Mouse (Mus musculus) ES-CJ7 (cell line): ENCODE measurements around the gene Them7.
A peak's percentile ranks its signal among the peaks of the same experiment; 100 is the strongest.

Source experiments
- DNase-seq: peaks from one replicate; pipeline ENCODE4 v3.0.0; 2011; ENCODE audit warnings: low read depth, low spot score

Them7 gene

DNA sequence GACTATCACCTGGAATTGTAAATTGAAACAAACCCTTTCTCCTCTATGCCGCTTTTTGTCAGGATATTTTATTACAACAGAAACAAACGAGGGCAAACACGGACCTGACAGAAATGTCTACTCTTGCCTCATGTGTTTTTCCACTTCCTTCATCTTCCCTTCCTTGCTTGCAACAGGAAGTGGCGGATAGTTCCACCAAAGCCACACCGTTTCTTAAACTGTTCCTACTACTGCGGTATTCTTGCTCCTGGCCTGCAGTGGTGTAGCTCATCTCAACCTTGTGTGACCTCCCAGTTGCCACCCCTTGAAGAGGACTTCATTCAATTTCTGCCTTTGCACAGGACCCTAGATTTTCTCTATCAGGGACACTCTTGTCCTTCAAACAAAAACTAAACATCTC is 81.8 kb downstream of the Them7 start:
- DNase-seq = no peak

DNA sequence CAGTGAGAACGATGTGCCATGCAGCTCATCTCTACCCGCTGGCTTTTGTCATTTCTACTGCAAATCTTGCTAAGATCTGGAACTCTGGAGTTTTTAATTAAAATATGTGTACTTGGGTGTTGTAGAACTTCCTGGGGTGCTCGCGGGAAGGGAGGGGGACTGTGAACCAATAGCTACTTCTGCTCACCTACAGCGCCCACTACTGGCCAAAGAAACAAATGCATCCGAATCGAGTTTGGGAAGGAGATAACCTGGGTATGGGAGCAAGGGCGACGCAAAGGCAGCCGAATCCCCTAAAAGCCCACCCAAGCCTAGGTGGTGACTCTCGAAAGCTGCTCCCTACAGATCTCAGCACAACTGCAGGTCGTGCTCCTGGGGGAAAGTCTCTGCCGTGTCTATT is 87.3 kb downstream of the Them7 start:
- peak; percentile 57 for DNase-seq

DNA sequence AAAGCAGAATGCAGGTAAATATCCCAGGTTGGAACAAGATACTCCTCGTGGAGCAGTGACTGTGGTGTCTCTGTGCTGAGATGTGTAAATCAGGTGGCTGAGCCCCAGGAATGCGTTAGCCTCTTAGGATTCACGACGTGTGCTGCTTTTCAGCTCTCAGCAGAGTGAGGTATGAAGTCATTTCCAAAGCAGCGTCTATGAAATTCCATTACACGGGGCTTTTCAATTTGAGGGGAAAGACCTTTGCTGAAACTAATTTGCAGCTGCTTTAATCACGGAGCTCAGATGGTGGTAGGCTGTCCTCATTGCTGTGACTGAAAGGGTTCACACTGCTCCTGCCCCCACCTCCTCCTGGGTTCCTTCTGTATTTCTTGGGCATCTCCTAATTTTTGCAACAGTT is 87.9 kb downstream of the Them7 start:
- no peak for DNase-seq

DNA sequence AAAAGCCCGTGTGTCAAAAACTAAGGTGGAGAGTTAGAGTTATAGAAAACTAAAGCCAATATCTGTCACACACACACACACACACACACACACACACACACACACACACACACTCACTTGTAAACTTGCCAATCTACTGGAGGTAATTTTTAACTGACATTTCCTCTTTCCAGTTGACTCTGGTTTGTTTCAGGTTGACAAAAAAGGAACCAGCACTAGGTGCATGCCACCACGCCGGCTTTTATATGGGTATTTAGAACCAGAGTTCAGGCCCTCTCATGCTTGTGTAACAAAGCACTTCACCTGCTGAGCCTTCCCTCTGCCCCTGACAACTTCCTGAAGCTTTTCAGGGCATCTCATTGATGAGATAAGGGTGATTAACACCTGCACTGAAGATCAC is 89.0 kb downstream of the Them7 start:
- no peak for DNase-seq

DNA sequence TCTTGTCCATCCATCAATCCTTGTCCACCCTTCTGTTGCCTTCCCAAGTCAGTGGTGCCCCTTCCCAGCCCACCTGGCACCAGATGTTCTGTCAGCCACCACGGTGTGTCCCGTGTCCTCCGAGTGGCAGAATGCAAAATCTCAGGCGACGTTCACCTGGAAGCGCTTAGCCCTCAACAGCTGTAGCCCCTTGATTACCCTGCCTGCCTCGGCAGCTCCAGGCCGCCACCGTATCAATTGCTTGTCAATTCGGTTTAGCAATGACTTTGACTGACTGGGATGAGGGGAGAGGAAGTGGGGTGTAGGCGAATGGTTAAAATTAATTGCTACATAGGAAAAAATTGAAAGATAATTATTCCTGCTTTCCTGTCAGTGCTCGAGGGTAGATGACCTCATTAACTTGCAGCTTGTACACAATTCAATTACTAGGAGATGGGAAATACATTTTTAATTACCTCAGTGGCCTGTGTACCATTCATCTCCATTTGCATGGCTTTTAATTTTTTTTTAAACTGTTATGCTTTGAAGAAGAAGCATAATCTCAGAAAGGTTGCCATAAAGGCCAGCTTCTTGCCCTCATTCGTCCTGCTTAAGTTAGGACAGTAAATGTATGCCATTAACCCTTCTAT is 93.5 kb downstream of the Them7 start:
- DNase-seq = no peak

DNA sequence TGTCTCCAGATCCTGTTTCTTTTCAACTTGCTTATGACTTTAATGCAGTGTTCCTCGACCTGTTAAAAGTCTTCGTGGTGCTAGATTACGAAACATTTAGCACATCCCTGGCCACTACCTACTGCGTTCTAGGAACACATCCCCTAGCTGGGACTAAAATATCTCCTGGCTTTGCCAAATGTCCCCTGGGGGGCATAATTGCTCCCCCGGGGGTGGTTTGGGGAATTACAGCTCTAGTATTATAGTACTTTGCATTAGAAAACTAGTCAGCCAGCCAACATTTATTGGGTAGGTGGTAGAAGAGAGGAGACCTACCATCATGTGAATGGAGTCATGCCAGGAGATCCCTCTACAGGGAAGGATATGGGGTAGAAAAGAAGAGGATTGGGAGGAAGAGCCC is 101.9 kb downstream of the Them7 start:
- DNase-seq = no peak

DNA sequence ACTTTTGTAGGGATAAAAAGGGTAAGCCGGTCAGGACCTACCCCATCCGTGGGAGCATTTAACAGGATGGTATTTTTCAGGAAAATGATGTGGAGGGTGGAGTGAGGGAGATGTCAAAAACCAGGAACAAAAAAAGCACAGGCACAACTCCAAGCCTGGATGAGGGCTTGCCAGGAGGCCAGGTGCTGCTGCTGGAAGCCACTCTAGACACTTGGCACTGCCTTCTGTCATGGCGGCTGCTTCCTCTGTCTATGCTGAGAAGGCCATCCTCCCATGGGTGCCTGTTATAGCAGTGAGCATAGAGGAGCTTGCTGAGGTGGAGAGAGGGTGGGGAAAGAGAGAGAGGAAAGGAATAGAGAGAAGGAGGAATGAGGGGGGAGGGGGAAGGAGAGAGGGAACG is 105.9 kb downstream of the Them7 start:
- DNase-seq = no peak

DNA sequence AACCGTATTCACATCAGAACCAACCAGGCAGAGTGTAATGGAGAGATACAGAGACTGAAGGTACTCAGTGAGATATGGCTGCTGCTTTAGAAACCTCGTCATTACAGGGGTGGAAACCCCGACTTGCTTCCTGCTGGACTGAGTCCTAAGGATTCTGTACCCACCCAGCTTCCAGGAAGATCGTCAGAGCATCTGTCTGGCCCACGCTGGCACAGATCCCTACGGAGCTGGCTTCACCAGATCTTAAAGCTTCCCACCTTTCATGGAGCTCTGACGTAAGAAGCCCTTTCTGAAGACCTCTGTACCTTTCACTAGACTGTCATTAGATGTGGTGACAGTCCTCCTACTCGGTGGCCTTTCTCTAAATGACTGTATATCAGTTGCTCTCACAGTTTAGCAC is 109.0 kb downstream of the Them7 start:
- DNase-seq = no peak

DNA sequence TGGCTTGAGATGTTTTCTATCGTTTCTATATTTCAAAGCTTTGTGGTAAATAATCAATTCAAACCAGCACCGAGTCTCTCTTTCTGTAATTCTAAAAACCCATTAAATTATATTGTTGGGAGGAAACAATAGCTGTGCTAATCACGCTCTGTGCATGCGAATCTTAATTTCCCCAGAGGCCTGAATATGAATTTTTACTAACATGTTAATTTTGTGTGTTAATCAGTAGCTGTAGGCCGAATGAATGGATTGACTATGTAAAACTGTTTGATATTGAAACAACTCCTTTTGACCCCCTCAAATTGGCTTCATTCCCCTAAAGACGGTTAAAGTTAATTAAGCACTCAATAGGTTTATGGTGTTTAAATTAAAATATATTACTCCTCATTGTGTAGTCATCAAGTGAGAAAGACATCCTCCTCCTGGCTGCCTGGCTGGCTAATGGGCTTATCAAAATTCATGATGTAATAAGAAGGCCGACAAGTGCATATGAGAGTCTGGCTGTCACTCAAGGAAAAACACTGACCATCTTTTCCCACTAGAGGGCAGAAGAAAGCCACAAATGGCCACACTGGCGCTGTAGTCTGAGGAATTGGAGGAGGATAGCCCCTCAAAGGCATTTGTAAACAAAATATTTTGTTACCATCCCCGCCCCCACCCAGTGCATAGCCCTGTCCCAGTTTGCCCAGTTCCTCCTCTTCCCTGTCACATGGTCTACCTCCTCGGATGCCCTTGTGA is 110.0 kb downstream of the Them7 start:
- DNase-seq = peak; percentile 68

DNA sequence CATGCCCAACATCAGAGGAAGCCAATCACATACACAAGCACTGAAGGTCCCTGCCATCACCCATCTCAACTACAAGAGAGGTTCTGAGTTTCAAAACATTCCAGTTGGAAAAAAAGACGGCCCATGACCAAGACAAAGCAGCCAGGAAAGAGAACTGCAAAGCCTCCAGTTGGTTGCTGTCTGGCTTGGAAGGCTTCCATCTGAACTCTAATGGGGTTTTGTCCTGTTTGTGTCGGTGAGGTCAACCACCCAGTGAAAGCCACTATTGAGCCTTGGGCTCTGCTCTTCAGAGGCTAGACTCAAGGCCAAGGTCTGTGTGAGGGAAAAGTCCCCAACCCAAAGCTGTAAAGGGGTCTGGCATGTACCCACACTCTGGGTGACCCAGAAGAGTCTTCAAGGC is 111.5 kb downstream of the Them7 start:
- DNase-seq = no peak

DNA sequence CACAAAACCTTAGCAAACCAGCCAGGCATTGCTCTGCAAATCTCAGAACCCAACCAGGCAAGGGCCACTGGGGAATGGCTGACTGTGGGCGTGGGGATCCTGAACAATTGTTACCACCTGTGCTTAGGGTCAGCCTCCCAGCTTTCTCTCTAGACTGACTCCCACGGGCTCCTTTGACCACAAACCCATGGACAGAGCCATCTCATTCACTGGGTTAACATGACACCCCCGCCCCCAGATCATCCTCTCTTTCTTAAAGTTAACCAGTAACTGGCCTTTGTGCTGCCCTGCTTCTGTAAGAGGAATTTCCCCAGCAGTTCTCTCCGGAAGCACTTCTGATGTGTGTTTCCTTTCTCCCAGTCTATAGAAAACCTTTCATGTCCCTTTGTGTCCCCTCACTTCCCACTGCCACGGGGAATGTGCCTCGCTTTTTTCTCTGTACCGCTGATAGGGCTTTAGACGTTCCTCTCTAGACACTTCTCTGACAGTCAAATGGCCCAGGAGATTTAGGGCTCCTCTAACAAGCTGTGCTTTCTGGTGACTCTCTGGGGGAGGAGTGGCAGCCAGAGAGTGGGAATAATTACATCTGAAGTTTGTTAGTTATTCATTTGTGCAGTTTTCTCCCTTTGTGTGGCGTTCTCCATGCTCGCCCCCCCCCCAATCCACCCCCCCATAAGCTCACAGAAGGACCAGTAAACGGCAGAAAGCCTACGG is 112.4 kb downstream of the Them7 start:
- no peak for DNase-seq

DNA sequence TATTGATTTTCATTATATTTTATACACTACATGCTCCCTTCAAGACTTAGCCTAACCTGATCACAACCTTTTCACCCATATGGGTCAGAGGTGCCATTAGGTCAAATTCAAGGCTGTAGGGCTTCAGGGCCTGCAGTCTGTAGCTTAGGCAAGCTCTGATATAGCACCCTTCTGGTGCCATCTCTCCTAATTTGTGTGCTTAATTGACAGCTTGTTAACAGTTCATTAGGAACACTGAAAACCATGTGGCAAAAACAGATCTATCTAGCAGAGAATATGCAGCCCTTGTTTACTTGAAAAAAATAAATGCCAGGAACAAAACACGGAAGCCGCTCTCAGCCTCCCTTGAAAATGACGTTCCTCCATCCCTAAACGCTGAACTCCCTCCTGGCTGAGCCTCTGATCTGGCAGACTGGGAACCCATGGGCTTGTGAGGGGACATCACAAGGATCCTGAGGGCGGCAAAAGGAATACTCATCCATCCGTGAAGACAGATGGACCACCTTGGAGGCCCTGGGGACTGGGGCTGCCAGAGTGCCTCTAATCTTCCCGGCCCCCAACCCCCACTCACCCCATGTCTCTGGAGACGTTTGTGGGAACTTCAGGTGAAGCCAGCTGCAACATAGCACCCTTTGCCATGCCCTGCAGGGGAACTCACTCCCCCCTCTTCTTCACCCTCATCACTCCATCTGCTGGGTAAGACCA is 113.2 kb downstream of the Them7 start:
- DNase-seq = no peak

DNA sequence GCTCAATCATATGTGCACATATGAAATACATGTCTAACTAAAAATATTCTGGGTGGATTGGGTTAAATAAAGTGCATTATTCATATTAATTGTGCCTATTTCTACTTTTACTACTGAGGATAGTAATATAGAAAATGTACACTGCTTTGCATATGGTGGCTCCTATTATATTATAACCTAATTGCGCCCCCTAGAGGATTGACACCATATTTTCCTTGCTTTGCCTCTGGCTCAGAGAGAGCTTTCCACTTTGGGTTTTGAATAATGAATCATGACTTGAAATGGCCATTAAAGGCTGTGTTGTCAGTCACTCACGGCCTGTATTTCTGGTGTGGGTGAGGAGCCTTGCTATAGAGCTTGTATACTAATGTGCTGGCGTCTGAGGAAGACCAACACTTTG is 115.9 kb downstream of the Them7 start:
- peak; percentile 8 for DNase-seq

DNA sequence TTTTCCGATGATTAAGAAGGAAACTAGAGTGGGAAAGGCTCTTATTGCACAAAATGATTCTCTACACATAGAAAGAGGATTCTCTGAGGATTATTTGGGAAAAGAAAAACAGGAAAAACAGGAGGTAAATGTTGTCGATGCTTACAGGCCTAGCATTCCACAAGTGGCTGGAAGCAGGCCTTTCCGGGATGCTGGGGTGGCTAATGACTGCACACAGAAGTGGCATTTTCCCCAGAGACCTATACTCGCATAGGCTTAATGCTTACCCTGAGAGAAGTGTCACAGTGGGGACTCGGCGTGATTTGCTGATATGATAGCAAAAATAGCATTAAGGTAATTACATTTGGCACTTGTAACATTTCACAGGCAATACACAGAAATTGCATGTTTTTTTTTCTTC is 124.8 kb downstream of the Them7 start:
- no peak for DNase-seq

DNA sequence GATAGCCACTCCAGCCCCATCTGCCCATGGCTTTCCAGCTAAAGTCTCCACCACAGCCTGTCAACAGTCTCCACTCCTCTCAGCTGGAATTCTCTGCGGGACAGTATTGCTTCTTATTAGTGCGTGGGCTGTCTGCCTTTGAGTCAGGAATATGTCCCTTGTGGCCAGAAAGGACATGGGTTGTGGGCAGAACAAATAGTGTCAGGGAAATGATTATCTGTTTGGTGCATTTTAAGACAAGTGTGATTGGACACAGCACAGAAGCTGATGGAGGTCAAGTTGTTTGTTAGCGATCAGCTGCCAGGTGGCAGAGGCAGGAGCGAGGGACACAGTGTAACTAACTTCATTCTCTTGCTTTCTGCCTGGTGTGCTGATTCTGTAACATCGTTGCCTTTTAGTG is 132.7 kb downstream of the Them7 start:
- DNase-seq = no peak

DNA sequence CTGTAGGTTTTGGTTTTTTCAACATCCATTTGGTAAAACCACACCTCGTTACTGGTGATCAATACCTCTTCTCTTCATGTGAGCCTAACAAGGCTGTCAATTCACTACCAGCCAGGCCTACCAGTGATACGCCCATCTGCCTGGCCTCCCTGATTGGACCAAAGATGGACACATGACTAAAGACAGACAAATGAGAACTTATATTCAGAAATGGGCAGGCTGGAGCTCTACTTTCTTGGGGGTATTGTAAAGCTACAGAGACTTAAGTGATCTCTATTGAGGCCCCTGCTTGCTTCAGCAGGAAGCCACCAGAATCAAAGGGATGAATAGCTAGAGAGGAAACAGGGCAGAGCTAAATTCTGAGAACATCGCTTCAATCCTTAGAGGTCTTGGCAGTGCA is 133.9 kb downstream of the Them7 start:
- no peak for DNase-seq

DNA sequence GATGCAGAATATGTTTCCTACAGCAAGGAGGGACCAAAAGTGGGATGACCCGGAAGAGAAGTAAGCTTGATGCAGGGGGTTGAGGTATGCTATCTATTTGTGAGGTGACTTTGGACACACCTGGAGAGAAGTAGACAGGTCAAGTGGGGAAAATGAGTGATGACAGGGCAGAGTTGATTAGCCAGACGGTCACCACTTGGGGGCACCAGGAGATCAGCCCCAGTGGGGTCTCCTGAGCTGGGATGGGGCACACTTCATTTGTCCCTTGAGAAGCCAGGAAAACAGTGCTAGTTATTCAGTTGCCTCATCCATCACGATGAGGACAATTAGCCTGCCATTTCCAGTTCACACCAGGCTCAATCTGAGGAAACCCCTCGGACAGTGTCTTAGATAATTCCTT is 143.5 kb downstream of the Them7 start:
- DNase-seq = peak; percentile 22

DNA sequence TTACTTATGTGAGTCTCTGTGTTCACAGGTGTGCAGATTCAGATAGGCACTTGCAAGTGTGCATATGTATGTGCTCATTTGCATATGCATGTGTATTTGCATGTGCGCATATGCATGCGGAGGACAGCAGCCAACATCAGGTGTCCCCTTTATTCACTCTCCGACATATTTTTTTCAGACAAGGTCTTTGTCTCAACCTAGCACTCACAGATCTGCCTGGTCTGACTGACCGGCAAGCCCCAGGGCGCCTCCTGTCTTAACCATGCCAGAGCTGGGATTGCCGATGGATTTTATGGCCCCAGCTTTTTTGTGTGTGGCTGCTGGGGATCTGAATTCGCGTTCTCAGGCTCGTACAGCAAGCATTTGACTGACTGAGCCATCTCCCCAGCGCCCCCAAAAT is 146.1 kb downstream of the Them7 start:
- DNase-seq = peak; percentile 42

DNA sequence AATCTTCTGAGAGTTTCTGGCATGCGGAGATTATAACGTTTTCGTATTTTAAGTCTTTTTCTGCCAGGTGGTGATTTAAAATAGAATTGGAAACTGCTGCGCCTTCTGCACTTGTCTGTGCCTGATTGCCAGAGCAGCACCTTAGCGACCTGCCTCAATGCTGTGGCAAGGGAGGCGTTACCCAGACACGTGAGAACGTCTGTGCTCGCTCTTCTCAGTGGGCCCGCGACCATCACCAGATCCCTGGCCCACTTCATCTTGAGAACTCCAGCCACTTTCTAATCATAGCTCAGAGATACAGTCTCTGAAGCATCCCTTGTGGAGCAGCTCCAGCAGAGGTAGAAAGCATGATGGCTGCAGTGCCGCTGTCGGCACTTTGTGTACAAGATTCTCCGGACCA is 146.6 kb downstream of the Them7 start:
- DNase-seq = no peak

DNA sequence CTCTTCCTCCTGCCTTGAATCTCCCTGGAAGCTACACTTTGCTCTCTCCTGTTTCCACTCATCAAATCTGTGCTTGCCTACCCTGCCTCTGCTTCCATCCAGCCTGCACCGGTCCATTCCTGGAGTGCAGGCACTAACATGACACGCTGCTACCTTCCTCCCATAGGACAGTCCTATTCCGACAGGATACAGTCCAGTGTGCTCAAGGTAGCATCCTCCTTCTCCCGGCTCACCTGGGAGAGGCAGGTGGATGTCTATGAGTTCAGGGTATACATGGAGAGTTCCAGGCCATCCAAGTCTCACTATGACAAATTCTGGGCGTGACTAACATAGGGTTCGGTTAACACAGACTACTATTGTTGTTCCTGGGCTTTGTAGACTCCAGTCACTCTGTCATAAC is 148.0 kb downstream of the Them7 start:
- no peak for DNase-seq

DNA sequence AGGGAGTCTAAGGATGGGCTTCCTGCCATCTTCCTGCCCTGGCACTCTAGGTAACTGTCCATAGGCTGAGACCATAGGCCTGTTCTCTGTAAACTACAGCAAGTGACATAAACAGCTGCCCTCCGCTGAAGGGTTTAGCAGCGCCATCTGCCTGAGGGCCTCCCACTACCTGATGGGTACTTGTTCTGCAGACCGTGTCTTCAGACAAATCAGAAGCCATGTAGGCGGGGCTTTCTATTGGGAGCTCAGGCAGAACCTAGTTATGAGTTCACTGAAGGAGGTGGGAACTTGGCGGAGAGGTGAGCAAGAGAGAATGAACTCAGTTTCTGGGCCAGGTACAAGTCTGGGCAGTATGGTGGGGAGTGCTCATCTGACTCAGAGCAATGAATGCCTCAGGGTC is 148.6 kb downstream of the Them7 start:
- no peak for DNase-seq

DNA sequence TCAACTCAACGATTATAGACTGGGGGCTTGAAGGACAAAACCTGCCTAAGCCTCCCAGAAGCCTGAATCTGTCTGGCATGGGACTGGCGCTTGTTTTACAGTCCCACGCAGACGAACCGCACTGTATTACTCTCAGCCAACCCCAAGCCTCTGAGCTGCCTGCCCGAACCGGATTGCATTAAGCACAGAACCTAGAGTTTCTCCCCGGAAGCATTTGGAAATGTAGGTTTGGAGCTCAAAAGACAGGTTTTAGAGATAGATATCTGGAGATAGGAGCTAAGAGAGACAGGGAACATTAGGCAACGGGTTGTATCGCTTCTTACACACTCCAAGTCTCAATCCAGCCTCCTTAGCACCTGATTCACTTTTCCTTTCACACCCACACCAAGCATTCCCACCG is 149.5 kb downstream of the Them7 start:
- DNase-seq = no peak
